Mouse (Mus musculus) layer of hippocampus, postnatal 36 days (tissue): ENCODE measurements around the gene Fam241b. TPM values are rescaled to one million over a fixed set of nuclear protein-coding genes. Genes with fewer than 3 reads are reported as not detected.

ENCODE experiments used
- DNase-seq, 2 experiments: peaks; one replicate each; pipeline ENCODE4 v3.0.0; 2022
- total RNA-seq, 2 experiments: library from RNA; stranded (reverse); gene quantifications; 2 replicates each; pipeline ENCODE4 v1.2.3; 2021

The Fam241b gene
- total RNA-seq, 2 experiments from 2014 or later, result 31.3 to 37.6 TPM

DNA sequence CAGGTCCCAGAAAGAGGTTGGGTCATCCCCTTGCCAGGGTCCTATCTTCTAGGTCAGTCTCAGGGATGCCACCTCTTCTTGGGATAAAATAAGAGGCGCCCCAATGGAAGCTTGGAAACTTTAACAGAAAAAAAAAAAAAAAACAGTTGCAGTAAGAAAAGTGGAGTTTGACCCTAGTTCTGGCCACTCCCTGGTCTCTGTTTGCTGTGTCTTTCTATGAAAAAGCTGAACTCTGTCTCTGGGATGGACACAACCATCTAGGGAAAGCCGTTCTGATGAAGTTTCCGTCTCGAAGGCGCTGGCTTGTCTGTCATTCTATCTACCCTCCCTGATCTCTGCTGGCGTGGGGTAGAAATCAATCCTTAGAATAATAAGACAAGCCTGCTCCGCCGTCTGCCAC lies 73.1 kb downstream of the Fam241b start:
- no peak for DNase-seq

- DNase-seq, result no peak
These were observed 73.8 kb downstream of the Fam241b start for GRCm38 (mm10) chr10:62069946-62070345.

- DNase-seq, result no peak
These were observed 74.3 kb downstream of the Fam241b start for GRCm38 (mm10) chr10:62069398-62069797.

- DNase-seq, result no peak
These were observed 75.2 kb downstream of the Fam241b start for GRCm38 (mm10) chr10:62068532-62068931.

DNA sequence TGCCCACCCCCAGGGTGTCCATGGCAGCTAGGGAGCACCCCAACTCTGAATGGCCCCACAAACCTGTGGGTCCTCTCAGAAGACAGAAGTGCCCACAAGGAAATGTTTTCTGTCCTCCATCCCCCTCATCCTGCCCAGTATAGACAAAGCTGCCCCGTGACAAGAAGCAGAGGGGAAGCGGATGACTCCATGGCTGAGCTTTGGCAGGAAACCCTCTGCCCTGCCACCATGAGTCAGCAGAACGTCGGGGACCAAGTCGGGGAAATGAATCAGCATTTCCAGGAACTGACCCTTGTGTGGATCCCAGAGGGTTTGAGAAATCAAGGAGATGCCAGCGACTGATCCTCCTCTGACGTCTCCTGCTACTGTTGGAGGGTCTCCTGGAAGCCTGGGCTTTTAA lies 77.5 kb downstream of the Fam241b start:
- DNase-seq, result no peak

GRCm38 (mm10) chr10:62062786-62063185 lies 80.9 kb downstream of the Fam241b start:
- DNase-seq, result no peak

DNA sequence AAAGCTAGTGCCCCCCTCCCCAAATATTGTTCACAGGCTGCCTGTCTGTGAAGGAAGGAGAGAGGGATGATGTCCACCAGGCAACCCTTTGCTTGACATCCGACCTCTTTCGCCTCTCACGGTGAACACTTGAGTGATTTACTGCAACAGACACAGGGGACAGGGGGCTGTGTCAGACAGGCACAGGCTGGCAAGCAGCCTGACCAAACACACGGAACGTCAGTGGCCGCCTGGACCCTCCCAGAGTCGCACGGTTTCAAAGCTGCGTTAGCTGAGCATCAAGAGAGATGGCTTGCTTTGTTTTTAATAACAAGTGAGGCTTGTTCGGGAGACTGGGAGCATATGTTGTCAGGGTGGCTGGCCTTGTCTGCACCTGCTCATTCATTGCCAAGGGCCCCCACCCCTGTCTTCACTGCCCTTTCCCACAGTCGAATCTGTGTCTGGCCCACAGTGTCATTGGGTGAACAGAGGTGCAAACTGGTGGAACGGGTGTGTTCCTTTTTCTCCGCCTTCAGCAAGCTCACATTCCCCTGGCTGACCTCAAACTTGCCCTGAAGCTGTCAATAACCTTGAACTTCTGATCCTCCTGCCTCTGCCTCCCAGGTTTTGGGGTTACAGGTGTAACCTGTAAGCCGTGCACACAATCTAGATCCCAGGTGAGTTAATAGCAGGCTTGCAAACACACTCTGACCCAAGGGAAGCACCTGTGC lies 82.6 kb downstream of the Fam241b start:
- no peak for DNase-seq

- DNase-seq, result no peak
These were observed 83.4 kb downstream of the Fam241b start for GRCm38 (mm10) chr10:62060224-62060913.

GRCm38 (mm10) chr10:62058508-62059375 lies 85.0 kb downstream of the Fam241b start:
- no peak for DNase-seq

Other genes with a start within 250 kb of the Fam241b start
- gene Col13a1, start 164.8 kb downstream of the Fam241b start, total RNA-seq, result 1 to 10 TPM in 1 of 2 experiments, under 1 TPM in 1; 0.80 to 1.7 TPM
- not detected for gene Neurog3, start 10.8 kb downstream of the Fam241b start, total RNA-seq
- gene Tspan15, start 87.3 kb upstream of the Fam241b start, total RNA-seq, result 10 to 100 TPM; 18.3 to 18.5 TPM
- gene Tacr2, start 108.5 kb upstream of the Fam241b start, total RNA-seq, result not detected
- gene Hk1, start 236.0 kb upstream of the Fam241b start, total RNA-seq, result 100 to 1,000 TPM; 287 to 297 TPM